Mouse (Mus musculus): Measurements from ENCODE around the gene Zfp64. TPM values are rescaled to one million over a fixed set of nuclear protein-coding genes. Genes with fewer than 3 reads are reported as not detected.

Gene Zfp64
- polyA plus RNA-seq, 1 experiment, result 28.1 TPM

DNA sequence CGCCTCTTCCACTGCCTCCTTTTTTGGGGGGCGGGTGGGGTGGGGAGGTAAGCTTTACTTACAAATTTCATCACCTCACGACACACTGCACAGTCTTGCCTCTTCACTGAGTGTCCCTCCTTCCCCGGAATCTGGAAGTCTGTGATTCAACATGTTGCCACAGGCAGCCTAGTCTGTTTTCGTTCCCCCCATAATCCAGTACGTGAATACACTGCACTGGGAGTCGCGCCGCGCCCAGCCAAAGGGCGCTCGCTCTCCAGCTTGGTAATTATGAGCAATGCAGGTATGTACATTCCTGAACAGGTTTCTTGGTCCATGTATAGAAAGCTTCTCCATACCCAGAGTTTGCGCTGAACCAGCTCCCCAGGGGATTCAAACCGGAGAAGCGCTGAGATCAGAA lies 35.4 kb downstream of the Zfp64 start:
- no peak for TF ChIP-seq MYOD1 (IDR thresholded peaks at IDR 0.05; ENCODE audit: control insufficient read depth, insufficient read length, low read depth)
- no peak for TF ChIP-seq CEBPB (IDR thresholded peaks at IDR 0.05; ENCODE audit: low read depth)
- no peak for TF ChIP-seq CTCF (IDR thresholded peaks at IDR 0.05; ENCODE audit: control insufficient read depth, insufficient read depth, insufficient read length)
- no peak for TF ChIP-seq MYOG (IDR thresholded peaks at IDR 0.05; ENCODE audit: control insufficient read depth, extremely low read depth, insufficient read length)
- no peak for TF ChIP-seq FOSL1 (IDR thresholded peaks at IDR 0.05; ENCODE audit: insufficient read depth, low read length, poor library complexity, severe bottlenecking)
- TF ChIP-seq MAX (IDR thresholded peaks at IDR 0.05), result no peak
- H3K27me3 ChIP-seq (ENCODE audit: control insufficient read depth, insufficient read depth, insufficient read length), result no peaks in the 10 kb centered on the region
- no peaks in the 10 kb centered on the region for H3K79me3 ChIP-seq (ENCODE audit: low read depth)
- no peaks in the 10 kb centered on the region for H3K79me2 ChIP-seq (ENCODE audit: control insufficient read depth, insufficient read depth)
- H3ac ChIP-seq (ENCODE audit: control insufficient read depth, insufficient read length, low read depth), result no peak overlapping the region
- H3K36me3 ChIP-seq (ENCODE audit: control insufficient read depth, insufficient read depth), result no peaks in the 10 kb centered on the region
- H3K4me3 ChIP-seq (ENCODE audit: insufficient read depth, poor library complexity, severe bottlenecking), result no peak overlapping the region

DNA sequence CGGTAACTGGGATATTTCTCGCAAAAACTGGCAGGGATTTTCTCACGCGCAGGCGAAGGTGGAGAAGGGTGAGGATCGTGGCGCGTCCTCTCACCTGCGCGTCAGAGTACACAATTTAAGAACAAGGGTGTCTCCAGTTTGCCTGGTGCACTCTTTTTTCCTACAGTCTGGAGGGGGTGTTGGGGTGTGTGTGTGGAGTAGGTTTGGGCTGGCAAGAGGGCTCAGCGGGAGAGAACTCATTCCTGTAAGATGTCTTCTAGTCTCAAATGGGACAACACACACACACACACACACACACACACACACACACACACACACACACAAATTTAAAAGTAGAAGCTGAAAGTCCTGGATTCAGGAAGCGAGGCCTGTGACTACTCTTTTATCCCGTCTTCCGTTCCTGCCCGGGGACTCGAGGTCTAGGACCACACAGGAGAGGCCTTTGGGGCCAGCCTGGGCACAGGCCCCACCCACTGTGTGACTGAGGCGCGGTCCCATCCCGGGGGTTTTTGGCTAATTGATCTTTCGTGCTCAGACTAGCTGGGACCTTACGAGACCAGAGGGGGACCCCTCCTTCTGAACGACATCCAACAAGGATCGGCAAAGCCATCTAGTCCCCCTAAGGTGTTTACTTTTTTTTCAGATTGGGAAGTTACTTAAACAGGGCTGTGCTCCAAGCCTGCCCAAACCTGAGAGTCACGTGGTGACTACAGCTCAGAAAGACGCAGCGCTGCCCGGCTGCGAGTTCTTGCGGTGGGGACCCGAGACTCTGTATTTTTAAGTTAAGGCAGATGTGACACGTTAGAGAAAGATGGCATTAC lies 42.3 kb downstream of the Zfp64 start:
- H3K79me3 ChIP-seq (ENCODE audit: low read depth), result no peaks in the 10 kb centered on the region
- H3K79me2 ChIP-seq (ENCODE audit: control insufficient read depth, insufficient read depth), result no peaks in the 10 kb centered on the region
- no peaks in the 10 kb centered on the region for H3K36me3 ChIP-seq (ENCODE audit: control insufficient read depth, insufficient read depth)
- no peak overlapping the region for H3K4me3 ChIP-seq (ENCODE audit: insufficient read depth, poor library complexity, severe bottlenecking)
- TF ChIP-seq CEBPB (IDR thresholded peaks at IDR 0.05; ENCODE audit: low read depth), result no peak
- no peak for TF ChIP-seq MYOD1 (IDR thresholded peaks at IDR 0.05; ENCODE audit: control insufficient read depth, insufficient read length, low read depth)
- no peak for TF ChIP-seq USF1 (IDR thresholded peaks at IDR 0.05; ENCODE audit: low read depth)
- no peak for TF ChIP-seq CTCF (IDR thresholded peaks at IDR 0.05; ENCODE audit: control insufficient read depth, insufficient read depth, insufficient read length)
- H3ac ChIP-seq (ENCODE audit: control insufficient read depth, insufficient read length, low read depth), result no peak overlapping the region
- peaks cover 24% of the 10 kb centered on the region for H3K27me3 ChIP-seq (ENCODE audit: control insufficient read depth, insufficient read depth, insufficient read length)

DNA sequence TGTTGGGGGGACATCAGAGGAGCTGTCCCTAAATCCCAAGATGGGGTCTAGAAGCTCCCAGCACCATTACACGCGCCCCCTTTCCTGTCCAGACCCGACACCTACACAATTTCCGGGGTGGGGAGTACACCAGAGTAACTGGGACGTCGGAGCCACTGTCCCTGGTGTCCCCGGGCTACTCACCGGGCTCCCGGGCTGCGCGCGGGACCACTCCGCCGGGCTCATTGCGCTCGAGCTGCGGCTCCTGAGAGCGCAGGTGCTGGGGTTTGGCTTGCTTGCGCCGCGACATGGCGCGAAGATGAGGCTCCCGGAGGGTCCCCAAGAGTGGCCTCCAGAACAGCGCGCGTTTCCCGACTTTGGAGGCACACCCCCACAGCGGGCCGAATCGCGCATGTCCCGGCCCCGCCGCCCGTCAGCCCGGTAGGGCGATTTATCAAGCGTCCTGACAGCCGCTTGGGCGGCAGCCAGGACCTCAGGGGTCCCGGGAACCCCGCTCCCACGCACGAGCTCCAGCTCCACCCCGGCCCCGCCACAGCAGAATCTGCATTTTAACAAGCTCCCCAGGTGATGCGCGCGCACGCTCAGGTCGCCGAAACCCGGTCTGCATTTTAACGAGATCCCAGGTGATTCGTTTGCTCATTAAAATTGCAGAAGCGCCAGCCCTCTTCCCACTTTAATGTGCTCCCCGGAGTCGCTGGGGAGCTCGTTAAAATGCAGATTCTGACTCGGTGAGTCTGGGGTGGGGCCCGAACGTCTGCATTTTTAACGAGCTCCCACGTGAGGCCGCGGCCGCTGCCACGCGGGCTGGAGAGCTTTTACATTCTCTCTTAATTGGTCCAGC lies 43.1 kb downstream of the Zfp64 start:
- Histone ChIP-seq H3K4me3 (ENCODE audit: insufficient read depth, poor library complexity, severe bottlenecking) (no peak overlapping the region), H3ac (ENCODE audit: control insufficient read depth, insufficient read length, low read depth) (no peak overlapping the region)
- no peak for TF ChIP-seq CEBPB (IDR thresholded peaks at IDR 0.05; ENCODE audit: low read depth)
- TF ChIP-seq MYOD1 (IDR thresholded peaks at IDR 0.05; ENCODE audit: control insufficient read depth, insufficient read length, low read depth), result no peak
- no peak for TF ChIP-seq USF1 (IDR thresholded peaks at IDR 0.05; ENCODE audit: low read depth)
- TF ChIP-seq MYOG (IDR thresholded peaks at IDR 0.05; ENCODE audit: control insufficient read depth, extremely low read depth, insufficient read length), result no peak
- TF ChIP-seq MAX (IDR thresholded peaks at IDR 0.05), result no peak

DNA sequence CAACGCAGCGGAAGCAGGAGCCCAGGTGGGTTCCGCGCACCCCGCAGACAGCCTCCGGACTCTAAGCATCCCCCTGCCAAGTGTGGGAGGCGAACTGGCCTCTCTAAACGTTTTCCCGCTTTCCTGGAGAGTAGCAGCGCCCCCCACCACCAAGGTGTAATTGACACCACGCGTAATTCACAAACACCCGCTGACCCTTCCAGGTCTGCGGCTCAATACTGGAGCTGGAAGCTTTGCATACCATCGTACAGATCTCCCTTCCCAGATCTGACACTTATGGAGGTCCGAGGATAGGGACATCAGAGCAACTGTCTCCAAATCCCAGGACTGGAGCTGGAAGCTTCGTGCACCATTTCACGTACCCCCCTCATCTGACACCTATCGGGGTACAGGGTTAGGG lies 43.9 kb downstream of the Zfp64 start:
- no peaks in the 10 kb centered on the region for H3K79me2 ChIP-seq (ENCODE audit: control insufficient read depth, insufficient read depth)
- no peak overlapping the region for H3ac ChIP-seq (ENCODE audit: control insufficient read depth, insufficient read length, low read depth)
- H3K36me3 ChIP-seq (ENCODE audit: control insufficient read depth, insufficient read depth), result no peaks in the 10 kb centered on the region
- H3K79me3 ChIP-seq (ENCODE audit: low read depth), result no peaks in the 10 kb centered on the region
- peaks cover 24% of the 10 kb centered on the region for H3K27me3 ChIP-seq (ENCODE audit: control insufficient read depth, insufficient read depth, insufficient read length)
- TF ChIP-seq FOSL1 (IDR thresholded peaks at IDR 0.05; ENCODE audit: insufficient read depth, low read length, poor library complexity, severe bottlenecking), result no peak
- no peak for TF ChIP-seq MYOG (IDR thresholded peaks at IDR 0.05; ENCODE audit: control insufficient read depth, extremely low read depth, insufficient read length)
- no peak for TF ChIP-seq MYOD1 (IDR thresholded peaks at IDR 0.05; ENCODE audit: control insufficient read depth, insufficient read length, low read depth)
- TF ChIP-seq CTCF (IDR thresholded peaks at IDR 0.05; ENCODE audit: control insufficient read depth, insufficient read depth, insufficient read length), result no peak
- no peak for TF ChIP-seq USF1 (IDR thresholded peaks at IDR 0.05; ENCODE audit: low read depth)
- TF ChIP-seq CEBPB (IDR thresholded peaks at IDR 0.05; ENCODE audit: low read depth), result no peak
- no peak for TF ChIP-seq MAX (IDR thresholded peaks at IDR 0.05)
- no peak overlapping the region for H3K4me3 ChIP-seq (ENCODE audit: insufficient read depth, poor library complexity, severe bottlenecking)

More for the DNA sequence above, 43.1 kb downstream of the Zfp64 start:
- Histone ChIP-seq H3K36me3 (ENCODE audit: control insufficient read depth, insufficient read depth) (no peaks in the 10 kb centered on the region), H3K27me3 (ENCODE audit: control insufficient read depth, insufficient read depth, insufficient read length) (peaks cover 24% of the 10 kb centered on the region), H3K79me3 (ENCODE audit: low read depth) (no peaks in the 10 kb centered on the region), H3K79me2 (ENCODE audit: control insufficient read depth, insufficient read depth) (no peaks in the 10 kb centered on the region)

- Histone ChIP-seq H3K79me3 (ENCODE audit: low read depth) (no peaks in the 10 kb centered on the region), H3K36me3 (ENCODE audit: control insufficient read depth, insufficient read depth) (no peaks in the 10 kb centered on the region), H3K4me3 (ENCODE audit: insufficient read depth, poor library complexity, severe bottlenecking) (no peak overlapping the region), H3K27me3 (ENCODE audit: control insufficient read depth, insufficient read depth, insufficient read length) (peaks cover 9% of the 10 kb centered on the region), H3ac (ENCODE audit: control insufficient read depth, insufficient read length, low read depth) (no peak overlapping the region), H3K79me2 (ENCODE audit: control insufficient read depth, insufficient read depth) (no peaks in the 10 kb centered on the region)
- TF ChIP-seq FOSL1 (IDR thresholded peaks at IDR 0.05; ENCODE audit: insufficient read depth, low read length, poor library complexity, severe bottlenecking) (no peak), MAX (IDR thresholded peaks at IDR 0.05) (no peak), MYOD1 (IDR thresholded peaks at IDR 0.05; ENCODE audit: control insufficient read depth, insufficient read length, low read depth) (no peak), CEBPB (IDR thresholded peaks at IDR 0.05; ENCODE audit: low read depth) (no peak), USF1 (IDR thresholded peaks at IDR 0.05; ENCODE audit: low read depth) (no peak), CTCF (IDR thresholded peaks at IDR 0.05; ENCODE audit: control insufficient read depth, insufficient read depth, insufficient read length) (no peak)
Observed at GRCm38 (mm10) chr2:168906022-168906421, 49.4 kb downstream of the Zfp64 start.

All from C2C12 (cell line).